Comparison of ENCODE assay signal across 9 mouse cellular contexts in genomic region chr4:106200241-106200640, GRCm38 (mm10).
DNase-seq lines count a peak whose midpoint lies in the region; ATAC-seq and TF ChIP-seq lines count a peak whose summit lies in the region.
"Had no signal": no experiment of that assay in that cellular context is flagged by ENCODE, and none has a peak within 500 bp of the region (broad histone marks: within the 10 kb centered on the region; RNA-seq: fewer than 3 reads in every experiment).

No protein-coding gene starts in this region.

- H3K9me3 ChIP-seq in midbrain, embryonic 10.5 days (replicated peaks) = no peaks in the 10 kb centered on the region
- H3K9me3 ChIP-seq in midbrain, embryonic 15.5 days = no peaks in the 10 kb centered on the region
- H3K9me3 ChIP-seq in heart, embryonic 16.5 days (replicated peaks; ENCODE audit: control insufficient read depth, low read length) = no peaks in the 10 kb centered on the region
- H3K9me3 ChIP-seq in limb, embryonic 14.5 days (ENCODE audit: control insufficient read depth, low read length) = no peaks in the 10 kb centered on the region
- H3K9me3 ChIP-seq in midbrain, embryonic 14.5 days (ENCODE audit: control insufficient read depth, low read length) = no peaks in the 10 kb centered on the region

- no peaks in the 10 kb centered on the region for H3K27me3 ChIP-seq in midbrain, embryonic 10.5 days (ENCODE audit: low read depth, poor library complexity, severe bottlenecking)
- H3K27me3 ChIP-seq in midbrain, embryonic 15.5 days (replicated peaks) = no peaks in the 10 kb centered on the region
- no peaks in the 10 kb centered on the region for H3K27me3 ChIP-seq in heart, embryonic 16.5 days (ENCODE audit: control insufficient read depth, insufficient read depth, low read length)
- H3K27me3 ChIP-seq in limb, embryonic 14.5 days (ENCODE audit: control insufficient read depth, insufficient read depth, low read length) = no peaks in the 10 kb centered on the region
- no peaks in the 10 kb centered on the region for H3K27me3 ChIP-seq in midbrain, embryonic 14.5 days (ENCODE audit: control insufficient read depth, insufficient read depth, low read length)

- DNase-seq in midbrain, embryonic 10.5 days (ENCODE audit: low spot score) = peak; percentile 30
- DNase-seq in limb, embryonic 14.5 days (ENCODE audit: low spot score) = peak; percentile 55
- DNase-seq in midbrain, embryonic 14.5 days = peak; percentile 59
- no peak for DNase-seq in frontal cortex, postnatal 10 days (ENCODE audit: low spot score in 2 of 2)
- DNase-seq in right cerebral cortex, postnatal 25 days = no peak
- no peak for DNase-seq in layer of hippocampus, adult 9-10 months (ENCODE audit: low spot score)

- no peak for TF ChIP-seq POLR2A in limb, embryonic 14.5 days (IDR thresholded peaks at IDR 0.05; ENCODE audit: borderline replicate concordance, extremely low read depth, insufficient read depth, insufficient read length)

- WGBS in midbrain, embryonic 10.5 days = 55% methylated on average over 6 of the region's 6 CpGs
- 36% methylated on average over 6 of the region's 6 CpGs for WGBS in midbrain, embryonic 15.5 days
- WGBS in heart, embryonic 16.5 days = 41% methylated on average over 6 of the region's 6 CpGs
- WGBS in limb, embryonic 14.5 days = 34% methylated on average over 6 of the region's 6 CpGs
- WGBS in midbrain, embryonic 14.5 days = 42% methylated on average over 6 of the region's 6 CpGs

- H3K36me3 ChIP-seq in midbrain, embryonic 10.5 days = no peaks in the 10 kb centered on the region
- H3K36me3 ChIP-seq in midbrain, embryonic 15.5 days (replicated peaks) = no peaks in the 10 kb centered on the region
- H3K36me3 ChIP-seq in heart, embryonic 16.5 days (ENCODE audit: control insufficient read depth, insufficient read depth) = no peaks in the 10 kb centered on the region
- H3K36me3 ChIP-seq in limb, embryonic 14.5 days (ENCODE audit: control insufficient read depth, insufficient read depth, low read length) = no peaks in the 10 kb centered on the region
- no peaks in the 10 kb centered on the region for H3K36me3 ChIP-seq in midbrain, embryonic 14.5 days (ENCODE audit: control insufficient read depth, insufficient read depth, low read length)

- peak overlapping the region; percentile 74 for H3K27ac ChIP-seq in midbrain, embryonic 10.5 days (replicated peaks)
- H3K27ac ChIP-seq in midbrain, embryonic 15.5 days = no peak overlapping the region
- H3K27ac ChIP-seq in heart, embryonic 16.5 days (ENCODE audit: low read length) = peak overlapping the region; percentile 73
- no peak overlapping the region for H3K27ac ChIP-seq in limb, embryonic 14.5 days (replicated peaks; ENCODE audit: low read depth, low read length)
- H3K27ac ChIP-seq in midbrain, embryonic 14.5 days (replicated peaks; ENCODE audit: low read depth, low read length) = 0 out of 2 replicates have a peak overlapping the region, but pooled peaks have one; percentile 26

- no peak overlapping the region for H3K4me2 ChIP-seq in midbrain, embryonic 15.5 days
- peak overlapping the region; percentile 42 for H3K4me2 ChIP-seq in heart, embryonic 16.5 days (ENCODE audit: low read depth, low read length)
- H3K4me2 ChIP-seq in limb, embryonic 14.5 days (replicated peaks; ENCODE audit: low read depth, low read length, severe bottlenecking) = peak overlapping the region; percentile 6; the same call in 1 of the 2 replicates
- H3K4me2 ChIP-seq in midbrain, embryonic 14.5 days (ENCODE audit: low read length) = no peak overlapping the region

- H3K4me3 ChIP-seq in midbrain, embryonic 10.5 days = no peak overlapping the region
- H3K4me3 ChIP-seq in midbrain, embryonic 15.5 days = no peak overlapping the region
- no peak overlapping the region for H3K4me3 ChIP-seq in heart, embryonic 16.5 days (ENCODE audit: low read length)
- no peak overlapping the region for H3K4me3 ChIP-seq in limb, embryonic 14.5 days (replicated peaks; ENCODE audit: low read length)
- H3K4me3 ChIP-seq in midbrain, embryonic 14.5 days (replicated peaks; ENCODE audit: low read depth, low read length) = no peak overlapping the region
- H3K4me3 ChIP-seq: erythroblast, embryonic 14.5 days had no signal

- peaks cover 20% of the 10 kb centered on the region for H3K4me1 ChIP-seq in midbrain, embryonic 10.5 days
- H3K4me1 ChIP-seq in midbrain, embryonic 15.5 days = peaks cover 12% of the 10 kb centered on the region
- peaks cover 20% of the 10 kb centered on the region for H3K4me1 ChIP-seq in heart, embryonic 16.5 days (ENCODE audit: control insufficient read depth, insufficient read depth, low read length)
- H3K4me1 ChIP-seq in limb, embryonic 14.5 days (ENCODE audit: control insufficient read depth, insufficient read depth, low read length) = peaks cover 22% of the 10 kb centered on the region
- peaks cover 6% of the 10 kb centered on the region; the same call in 1 of the 2 replicates for H3K4me1 ChIP-seq in midbrain, embryonic 14.5 days (ENCODE audit: control insufficient read depth, insufficient read depth, low read length)

- no peak; the same call in 1 of the 2 replicates for ATAC-seq in midbrain, embryonic 15.5 days (replicated peaks)
- peak; percentile 81 for ATAC-seq in heart, embryonic 16.5 days (replicated peaks; ENCODE audit: extremely low read depth, insufficient read depth, low FRiP score)
- peak; percentile 73; the same call in 1 of the 2 replicates for ATAC-seq in limb, embryonic 14.5 days (ENCODE audit: low FRiP score, low read depth)
- ATAC-seq in midbrain, embryonic 14.5 days (ENCODE audit: low FRiP score, low TSS enrichment) = no peak

- no peak overlapping the region for H3K9ac ChIP-seq in midbrain, embryonic 15.5 days
- 0 out of 2 replicates have a peak overlapping the region, but pooled peaks have one; percentile 19 for H3K9ac ChIP-seq in heart, embryonic 16.5 days (ENCODE audit: low read length)
- H3K9ac ChIP-seq in limb, embryonic 14.5 days (ENCODE audit: low read depth, low read length, severe bottlenecking) = 0 out of 2 replicates have a peak overlapping the region, but pooled peaks have one; percentile 0
- H3K9ac ChIP-seq in midbrain, embryonic 14.5 days (replicated peaks; ENCODE audit: low read length) = no peak overlapping the region

Comparison
In these comparisons a context has a peak if more than half of its experiments do, and no peak if none do; other contexts are left out.
1. H3K27ac ChIP-seq: peak in midbrain, embryonic 10.5 days (single experiment), heart, embryonic 16.5 days (single experiment) and midbrain, embryonic 14.5 days (single experiment); none in midbrain, embryonic 15.5 days (single experiment) and limb, embryonic 14.5 days (single experiment).
2. DNase-seq: peak in midbrain, embryonic 10.5 days (single experiment), limb, embryonic 14.5 days (single experiment) and midbrain, embryonic 14.5 days (single experiment); none in frontal cortex, postnatal 10 days (0 of 2), right cerebral cortex, postnatal 25 days (single experiment) and layer of hippocampus, adult 9-10 months (single experiment).
3. ATAC-seq: peak in heart, embryonic 16.5 days (single experiment) and limb, embryonic 14.5 days (single experiment); none in midbrain, embryonic 15.5 days (single experiment) and midbrain, embryonic 14.5 days (single experiment).
4. H3K4me2 ChIP-seq: peak in heart, embryonic 16.5 days (single experiment) and limb, embryonic 14.5 days (single experiment); none in midbrain, embryonic 15.5 days (single experiment) and midbrain, embryonic 14.5 days (single experiment).
5. H3K9ac ChIP-seq: peak in heart, embryonic 16.5 days (single experiment) and limb, embryonic 14.5 days (single experiment); none in midbrain, embryonic 15.5 days (single experiment) and midbrain, embryonic 14.5 days (single experiment).